ENCODE assay signal across 19 mouse cellular contexts in genomic region chr12:77138506-77139201, GRCm38 (mm10).
DNase-seq lines count a peak whose midpoint lies in the region; ATAC-seq lines count a peak whose summit lies in the region.
"Had no signal": no experiment of that assay in that cellular context is flagged by ENCODE, and none has a peak within 500 bp of the region (broad histone marks: within the 10 kb centered on the region; RNA-seq: fewer than 3 reads in every experiment).

No protein-coding gene starts in this region.

- H3K27me3 ChIP-seq in heart, embryonic 10.5 days (ENCODE audit: insufficient read depth, poor library complexity, severe bottlenecking), result no peaks in the 10 kb centered on the region
- H3K27me3 ChIP-seq in heart, embryonic 11.5 days (ENCODE audit: control insufficient read depth, insufficient read depth, low read length), result no peaks in the 10 kb centered on the region
- H3K27me3 ChIP-seq: heart, embryonic 15.5 days; limb, embryonic 13.5 days; megakaryocyte, embryonic 14.5 days; stomach, embryonic 15.5 days had no signal

- WGBS in heart, embryonic 10.5 days, result 66% methylated on average over 11 of the region's 11 CpGs
- 71% methylated on average over 11 of the region's 11 CpGs for whole genome bisulfite sequencing in heart, embryonic 11.5 days (ENCODE audit: insufficient replicate concordance)

- H3K4me1 ChIP-seq in heart, embryonic 10.5 days, result peaks cover 11% of the 10 kb centered on the region
- H3K4me1 ChIP-seq in heart, embryonic 11.5 days (ENCODE audit: control insufficient read depth, insufficient read depth, low read length), result peaks cover 7% of the 10 kb centered on the region
- H3K4me1 ChIP-seq: heart, embryonic 15.5 days; limb, embryonic 13.5 days; stomach, embryonic 15.5 days had no signal

- no peaks in the 10 kb centered on the region for H3K36me3 ChIP-seq in heart, embryonic 10.5 days
- no peaks in the 10 kb centered on the region for H3K36me3 ChIP-seq in heart, embryonic 11.5 days (ENCODE audit: control insufficient read depth, insufficient read depth, low read length)
- H3K36me3 ChIP-seq: heart, embryonic 15.5 days; limb, embryonic 13.5 days; stomach, embryonic 15.5 days had no signal

- no peak overlapping the region for H3K9ac ChIP-seq in heart, embryonic 11.5 days (ENCODE audit: low read depth, low read length)
- H3K9ac ChIP-seq: heart, embryonic 15.5 days; limb, embryonic 13.5 days; stomach, embryonic 15.5 days had no signal

- DNase-seq in heart, embryonic 10.5 days (ENCODE audit: low spot score), result peak; percentile 54
- DNase-seq in c-Kit-positive CD71-negative TER-119-negative erythroid progenitor cells, embryonic 14.5 days (ENCODE audit: low read depth), result peak; percentile 43
- peak; percentile 27 to 56 for DNase-seq in natural killer cell, adult 2 months (ENCODE audit: low spot score in 2 of 2)
- no peak for DNase-seq in cerebellum, adult 11 months
- no peak for DNase-seq in urinary bladder, postnatal 14 days (ENCODE audit: low spot score)
- DNase-seq in cerebellum, adult 9-10 months, result no peak
- DNase-seq: cerebellum, adult 8-10 months; gastrocnemius, postnatal 25 days; kidney, postnatal 36 days; lung, adult 18-20 months; thymus, postnatal 25 days had no signal

- H3K4me3 ChIP-seq in heart, embryonic 10.5 days, result no peak overlapping the region
- H3K4me3 ChIP-seq in heart, embryonic 11.5 days (ENCODE audit: low read depth, low read length), result no peak overlapping the region
- H3K4me3 ChIP-seq: erythroblast, embryonic 14.5 days; heart, embryonic 15.5 days; limb, embryonic 13.5 days; megakaryocyte, embryonic 14.5 days; stomach, embryonic 15.5 days had no signal

- H3K27ac ChIP-seq in heart, embryonic 10.5 days, result no peak overlapping the region
- no peak overlapping the region for H3K27ac ChIP-seq in heart, embryonic 11.5 days (ENCODE audit: low read depth, low read length)
- H3K27ac ChIP-seq: heart, embryonic 15.5 days; limb, embryonic 13.5 days; stomach, embryonic 15.5 days had no signal

- no peak overlapping the region for H3K4me2 ChIP-seq in heart, embryonic 11.5 days
- H3K4me2 ChIP-seq: heart, embryonic 15.5 days; limb, embryonic 13.5 days; stomach, embryonic 15.5 days had no signal

- ATAC-seq in heart, embryonic 11.5 days (replicated peaks; ENCODE audit: insufficient number of reproducible peaks, low FRiP score, low TSS enrichment), result no peak
- ATAC-seq in CD4-positive, CD25-positive, alpha-beta regulatory T cell, adult 4 months, result peak; percentile 69
- ATAC-seq: intestine, embryonic 16.5 days had no signal

- no peaks in the 10 kb centered on the region for H3K9me3 ChIP-seq in heart, embryonic 10.5 days
- no peaks in the 10 kb centered on the region for H3K9me3 ChIP-seq in heart, embryonic 11.5 days (replicated peaks; ENCODE audit: control insufficient read depth, low read length)
- H3K9me3 ChIP-seq: heart, embryonic 15.5 days; limb, embryonic 13.5 days; megakaryocyte, embryonic 14.5 days; stomach, embryonic 15.5 days had no signal

Comparison
In these comparisons a context has a peak if more than half of its experiments do, and no peak if none do; other contexts are left out.
1. DNase-seq: peak in heart, embryonic 10.5 days (single experiment), c-Kit-positive CD71-negative TER-119-negative erythroid progenitor cells, embryonic 14.5 days (single experiment) and natural killer cell, adult 2 months (2 of 2); none in cerebellum, adult 11 months (single experiment), urinary bladder, postnatal 14 days (single experiment) and cerebellum, adult 9-10 months (single experiment).